Mouse (Mus musculus) frontal cortex, postnatal 25 days (tissue): ENCODE data around the gene Syngr1.

ENCODE experiments used
- DNase-seq, 2 experiments: peaks; one replicate each; pipeline ENCODE4 v3.0.0; 2022; ENCODE audit warnings: low spot score in 2 of 2

The Syngr1 gene

GRCm38 (mm10) chr15:80090155-80090554 is 979 bp upstream of the Syngr1 start:
- DNase-seq: no peak

- no peak for DNase-seq
These were observed 403 bp upstream of the Syngr1 start for GRCm38 (mm10) chr15:80090741-80091120.

DNA sequence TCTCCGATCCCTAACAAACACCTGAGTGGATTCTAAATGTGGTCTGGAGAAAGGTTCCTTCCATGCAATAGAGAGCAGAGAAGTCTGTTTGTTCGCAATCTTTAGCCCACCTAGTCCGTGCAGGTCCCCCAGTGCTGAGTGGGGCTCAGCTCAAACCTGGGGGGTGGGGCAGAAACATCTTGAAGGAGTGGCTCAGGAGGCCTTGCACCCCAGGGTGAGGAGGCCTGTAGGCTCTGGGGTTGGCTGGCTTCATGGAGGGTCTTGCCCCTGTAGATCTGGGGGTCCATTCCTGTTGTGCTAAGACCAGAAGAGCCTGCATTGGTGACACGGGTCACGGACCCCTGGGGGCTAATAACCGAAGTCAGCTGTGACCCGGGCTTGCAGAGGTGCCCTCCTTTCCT is 907 bp downstream of the Syngr1 start:
- DNase-seq: no peak

GRCm38 (mm10) chr15:80092599-80092998 is 1.5 kb downstream of the Syngr1 start:
- DNase-seq: no peak

DNA sequence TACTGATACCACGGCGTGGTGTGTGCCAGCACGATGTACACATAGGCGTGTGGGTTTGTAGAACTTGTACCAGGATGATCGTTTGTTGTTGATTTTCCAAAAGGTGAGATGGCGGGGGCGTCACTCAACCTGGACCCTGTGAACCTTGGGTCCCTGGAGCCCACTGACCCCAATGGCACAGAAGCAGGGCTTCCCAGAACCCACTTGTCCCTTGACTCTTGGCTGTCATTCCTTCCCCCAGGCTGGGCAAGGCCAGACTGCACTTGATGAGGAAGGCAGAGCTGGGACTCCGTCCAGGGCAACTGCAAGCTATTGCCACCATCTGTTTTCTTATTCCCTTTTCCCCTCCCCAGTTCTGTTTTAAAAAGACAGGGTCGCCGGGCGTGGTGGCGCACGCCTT is 3.1 kb downstream of the Syngr1 start:
- no peak for DNase-seq

- DNase-seq: no peak
These were observed 4.5 kb downstream of the Syngr1 start for GRCm38 (mm10) chr15:80095596-80095995.

DNA sequence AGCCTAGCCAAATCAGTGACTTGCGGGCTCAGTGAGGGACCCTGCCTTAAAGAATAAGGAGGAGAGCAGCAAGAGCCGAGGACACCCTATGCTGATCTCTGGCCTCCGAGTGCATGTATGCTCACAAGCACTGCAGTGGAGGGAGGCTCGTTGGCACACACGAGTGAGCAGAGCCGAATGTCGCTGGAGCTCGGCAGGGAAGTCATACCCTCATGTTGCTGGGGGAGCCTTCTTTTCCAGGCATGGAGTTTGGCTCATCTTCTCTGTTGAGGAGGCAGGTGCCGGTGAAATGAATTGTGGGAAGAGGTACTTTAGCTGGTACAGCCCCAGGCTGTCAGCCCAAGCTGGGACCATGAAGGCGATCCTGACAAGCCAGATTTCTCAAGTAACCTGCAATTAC is 5.3 kb downstream of the Syngr1 start:
- no peak for DNase-seq

DNA sequence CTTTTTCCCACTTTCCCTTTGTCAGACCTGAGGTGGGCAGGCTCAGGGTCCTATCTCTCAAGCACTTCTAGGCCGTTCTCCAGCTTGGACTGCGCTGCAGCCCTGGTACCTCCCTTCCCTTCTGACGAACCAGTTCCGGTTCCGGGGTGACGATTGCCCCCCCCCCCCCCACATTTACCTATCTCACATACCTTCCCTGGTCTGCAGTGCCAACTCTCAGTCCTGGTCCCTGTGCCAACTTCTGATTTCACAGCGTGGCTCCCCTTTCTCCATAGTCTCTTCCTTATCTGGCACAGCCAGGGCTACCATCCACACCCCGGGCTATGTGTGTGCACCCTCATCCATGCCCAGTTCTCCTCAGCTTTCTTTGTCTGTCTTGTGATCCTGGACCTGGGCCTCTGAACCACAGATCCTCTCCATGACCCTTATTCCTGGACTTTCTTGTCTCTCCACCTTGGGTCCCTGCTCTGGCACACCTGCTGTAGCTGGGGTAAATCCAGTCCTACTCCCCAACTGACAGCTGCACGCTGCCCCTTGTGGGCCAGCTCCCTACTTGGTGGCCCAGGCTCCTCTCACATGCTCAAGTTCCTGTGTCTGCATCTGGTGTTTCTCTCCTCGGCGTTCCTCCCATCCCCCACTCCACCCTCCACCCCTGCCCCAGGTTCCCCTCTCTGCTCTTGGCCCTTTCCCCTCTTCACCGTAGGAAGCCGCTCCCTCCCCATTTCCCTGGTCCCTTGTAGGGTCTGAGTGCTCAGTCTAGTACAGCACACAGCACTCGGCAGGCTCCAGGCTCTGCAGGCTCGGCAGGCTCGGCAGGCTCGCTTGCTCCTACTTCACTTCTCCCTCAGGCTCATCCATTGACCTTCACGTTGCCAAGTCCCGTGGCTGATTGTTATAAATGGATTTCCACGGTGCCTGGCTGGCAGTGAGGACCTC is 6.1 kb downstream of the Syngr1 start:
- no peak for DNase-seq

GRCm38 (mm10) chr15:80097999-80098461 is 6.9 kb downstream of the Syngr1 start:
- no peak for DNase-seq

- no peak for DNase-seq
These were observed 7.7 kb downstream of the Syngr1 start for GRCm38 (mm10) chr15:80098809-80099208.

- DNase-seq: no peak
These were observed 8.3 kb downstream of the Syngr1 start for GRCm38 (mm10) chr15:80099477-80099876.

GRCm38 (mm10) chr15:80100196-80100595 is 9.1 kb downstream of the Syngr1 start:
- DNase-seq: no peak

GRCm38 (mm10) chr15:80100871-80101270 is 9.7 kb downstream of the Syngr1 start:
- no peak for DNase-seq

DNA sequence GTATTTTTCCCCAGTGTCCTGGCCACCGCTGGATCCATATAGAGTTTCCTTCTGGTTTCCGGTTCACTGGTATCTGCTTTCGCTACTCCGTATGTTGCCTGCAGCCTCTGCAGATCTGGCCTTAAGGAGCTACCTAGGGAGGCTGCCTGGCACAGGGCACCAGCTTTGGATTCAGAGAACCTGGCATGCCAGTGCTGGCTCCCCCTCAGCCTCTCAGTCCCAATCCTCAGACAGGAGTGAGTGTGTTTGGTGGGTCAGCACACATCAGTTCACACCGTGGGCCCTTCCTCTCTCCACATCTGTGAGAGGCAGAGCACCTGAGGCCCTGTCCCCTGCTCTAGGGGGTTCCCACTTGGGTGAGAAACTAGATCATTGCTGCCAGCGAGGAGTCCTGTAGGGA is 10.4 kb downstream of the Syngr1 start:
- no peak for DNase-seq

GRCm38 (mm10) chr15:80102495-80102894 is 11.4 kb downstream of the Syngr1 start:
- DNase-seq: no peak

- DNase-seq: no peak
These were observed 14.6 kb downstream of the Syngr1 start for GRCm38 (mm10) chr15:80105490-80106410.

- DNase-seq: no peak
These were observed 16.0 kb downstream of the Syngr1 start for GRCm38 (mm10) chr15:80107143-80107542.

GRCm38 (mm10) chr15:80107575-80107974 is 16.4 kb downstream of the Syngr1 start:
- DNase-seq: no peak

DNA sequence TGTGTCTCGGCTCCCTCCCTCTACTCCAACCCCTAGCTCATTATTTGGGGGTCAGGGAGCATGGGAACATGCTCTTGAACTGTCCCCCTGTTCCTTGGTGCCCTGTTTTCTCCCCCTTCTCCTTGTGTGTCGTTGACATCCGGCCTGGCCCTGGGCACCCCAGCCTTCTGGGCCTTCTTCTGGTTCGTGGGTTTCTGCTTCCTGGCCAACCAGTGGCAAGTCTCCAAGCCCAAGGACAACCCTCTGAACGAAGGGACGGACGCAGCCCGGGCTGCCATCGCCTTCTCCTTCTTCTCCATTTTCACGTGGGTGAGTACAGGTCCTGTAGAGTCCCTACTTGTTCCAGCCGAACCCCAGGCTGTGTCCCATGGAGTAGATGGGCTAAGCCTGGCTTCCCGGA is 20.3 kb downstream of the Syngr1 start:
- no peak for DNase-seq

GRCm38 (mm10) chr15:80112499-80112898 is 21.4 kb downstream of the Syngr1 start:
- DNase-seq: no peak

DNA sequence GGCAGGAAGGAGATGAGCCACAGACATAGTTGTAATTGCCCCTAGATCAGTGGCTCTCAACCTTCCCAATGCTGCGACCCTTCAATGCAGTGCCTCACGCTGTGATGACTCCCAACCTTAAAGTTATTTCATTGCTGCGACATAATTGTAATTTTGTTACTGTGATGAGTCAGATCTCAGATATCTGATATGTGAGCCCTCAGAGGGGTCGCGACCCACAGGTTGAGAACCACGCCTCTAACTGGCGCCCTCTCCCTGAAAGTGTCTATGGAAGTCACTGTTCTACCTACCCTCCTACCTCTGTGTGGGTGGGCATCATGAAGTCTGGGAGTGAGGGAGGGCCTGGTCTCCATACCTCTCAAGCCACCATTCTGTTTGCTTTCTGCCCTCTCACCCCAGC is 23.3 kb downstream of the Syngr1 start:
- DNase-seq: no peak

DNA sequence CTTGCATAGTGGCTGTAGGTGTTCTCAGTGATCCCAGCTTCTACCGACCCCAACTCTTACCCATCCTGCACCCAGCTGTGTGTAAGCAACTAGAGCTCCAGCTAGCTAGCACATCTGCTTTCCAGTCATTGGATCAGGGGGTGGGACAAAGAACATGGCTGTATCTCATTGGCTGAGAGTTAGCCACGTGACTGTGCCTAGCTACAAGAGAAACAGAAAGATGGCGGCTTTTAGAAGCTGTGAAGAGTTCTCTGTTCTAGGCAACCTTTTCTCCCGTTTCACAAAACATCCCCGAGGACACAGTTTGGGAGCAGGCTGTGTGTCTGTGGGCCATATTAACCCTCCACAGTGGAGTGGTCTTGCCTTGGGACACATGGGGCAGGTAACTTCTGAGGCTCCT is 24.1 kb downstream of the Syngr1 start:
- DNase-seq: no peak
